Mouse (Mus musculus): ENCODE results near the gene Krtap4-1. TPM values are rescaled to one million over a fixed set of nuclear protein-coding genes. Genes with fewer than 3 reads are reported as not detected.

Gene Krtap4-1
- polyA plus RNA-seq, 1 experiment from 2014 or later = not detected

Other genes starting within 250 kb of the Krtap4-1 start
- gene Krt10, start 238.9 kb downstream of the Krtap4-1 start, polyA plus RNA-seq (2014; fragmentation: Nextera tagmentation; extraction: Ambion mirVana) = 76.8 and 167 TPM in 2 replicates
- 0.22 TPM in 1 of 2 replicates, not detected in the other for gene Krt12, start 206.0 kb downstream of the Krtap4-1 start, polyA plus RNA-seq (2014; fragmentation: Nextera tagmentation; extraction: Ambion mirVana)
- 0.33 TPM in 1 of 2 replicates, not detected in the other for gene Krt20, start 190.1 kb downstream of the Krtap4-1 start, polyA plus RNA-seq (2014; fragmentation: Nextera tagmentation; extraction: Ambion mirVana)
- 8.7 and 11.9 TPM in 2 replicates for gene Krt23, start 135.1 kb downstream of the Krtap4-1 start, polyA plus RNA-seq (2014; fragmentation: Nextera tagmentation; extraction: Ambion mirVana)
- gene Krt39, start 106.9 kb downstream of the Krtap4-1 start, polyA plus RNA-seq (2014; fragmentation: Nextera tagmentation; extraction: Ambion mirVana) = not detected in 2 replicates
- not detected in 2 replicates for gene Krt40, start 85.1 kb downstream of the Krtap4-1 start, polyA plus RNA-seq (2014; fragmentation: Nextera tagmentation; extraction: Ambion mirVana)
- gene Krtap3-3, start 77.4 kb downstream of the Krtap4-1 start, polyA plus RNA-seq (2014; fragmentation: Nextera tagmentation; extraction: Ambion mirVana) = 1.0 TPM in 1 of 2 replicates, not detected in the other
- not detected in 2 replicates for gene Krtap3-2, start 71.4 kb downstream of the Krtap4-1 start, polyA plus RNA-seq (2014; fragmentation: Nextera tagmentation; extraction: Ambion mirVana)
- not detected in 2 replicates for gene Gm11939, start 68.8 kb downstream of the Krtap4-1 start, polyA plus RNA-seq (2014; fragmentation: Nextera tagmentation; extraction: Ambion mirVana)
- 0.51 TPM in 1 of 2 replicates, not detected in the other for gene Krtap3-1, start 61.6 kb downstream of the Krtap4-1 start, polyA plus RNA-seq (2014; fragmentation: Nextera tagmentation; extraction: Ambion mirVana)
- not detected in 2 replicates for gene Krtap1-5, start 47.2 kb downstream of the Krtap4-1 start, polyA plus RNA-seq (2014; fragmentation: Nextera tagmentation; extraction: Ambion mirVana)
- not detected in 2 replicates for gene Krtap1-4, start 44.6 kb downstream of the Krtap4-1 start, polyA plus RNA-seq (2014; fragmentation: Nextera tagmentation; extraction: Ambion mirVana)
- gene Krtap1-3, start 36.9 kb downstream of the Krtap4-1 start, polyA plus RNA-seq (2014; fragmentation: Nextera tagmentation; extraction: Ambion mirVana) = 0.26 TPM in 1 of 2 replicates, not detected in the other
- gene Krtap9-3, start 30.1 kb downstream of the Krtap4-1 start, polyA plus RNA-seq (2014; fragmentation: Nextera tagmentation; extraction: Ambion mirVana) = not detected in 2 replicates
- not detected in 2 replicates for gene Gm11938, start 24.9 kb downstream of the Krtap4-1 start, polyA plus RNA-seq (2014; fragmentation: Nextera tagmentation; extraction: Ambion mirVana)
- gene Gm11937, start 18.0 kb downstream of the Krtap4-1 start, polyA plus RNA-seq (2014; fragmentation: Nextera tagmentation; extraction: Ambion mirVana) = not detected in 2 replicates
- gene Krtap2-4, start 13.4 kb downstream of the Krtap4-1 start, polyA plus RNA-seq (2014; fragmentation: Nextera tagmentation; extraction: Ambion mirVana) = 0.54 TPM in 1 of 2 replicates, not detected in the other
- not detected in 2 replicates for gene Gm11562, start 7.8 kb downstream of the Krtap4-1 start, polyA plus RNA-seq (2014; fragmentation: Nextera tagmentation; extraction: Ambion mirVana)
- gene Krtap4-2, start 6.8 kb upstream of the Krtap4-1 start, polyA plus RNA-seq (2014; fragmentation: Nextera tagmentation; extraction: Ambion mirVana) = not detected in 2 replicates
- 0.29 TPM in 1 of 2 replicates, not detected in the other for gene Krtap4-7, start 15.9 kb upstream of the Krtap4-1 start, polyA plus RNA-seq (2014; fragmentation: Nextera tagmentation; extraction: Ambion mirVana)
- not detected in 2 replicates for gene Gm11555, start 22.0 kb upstream of the Krtap4-1 start, polyA plus RNA-seq (2014; fragmentation: Nextera tagmentation; extraction: Ambion mirVana)
- 0.17 TPM in 1 of 2 replicates, not detected in the other for gene Gm11563, start 30.7 kb upstream of the Krtap4-1 start, polyA plus RNA-seq (2014; fragmentation: Nextera tagmentation; extraction: Ambion mirVana)
- gene Krtap4-6, start 37.7 kb upstream of the Krtap4-1 start, polyA plus RNA-seq (2014; fragmentation: Nextera tagmentation; extraction: Ambion mirVana) = not detected in 2 replicates
- not detected in 2 replicates for gene Gm14190, start 62.5 kb upstream of the Krtap4-1 start, polyA plus RNA-seq (2014; fragmentation: Nextera tagmentation; extraction: Ambion mirVana)
- gene Gm14180, start 106.1 kb upstream of the Krtap4-1 start, polyA plus RNA-seq (2014; fragmentation: Nextera tagmentation; extraction: Ambion mirVana) = not detected in 2 replicates
- gene Gm11595, start 144.7 kb upstream of the Krtap4-1 start, polyA plus RNA-seq (2014; fragmentation: Nextera tagmentation; extraction: Ambion mirVana) = not detected in 2 replicates
- not detected in 2 replicates for gene Krtap4-8, start 152.5 kb upstream of the Krtap4-1 start, polyA plus RNA-seq (2014; fragmentation: Nextera tagmentation; extraction: Ambion mirVana)
- not detected in 2 replicates for gene Krtap4-9, start 157.0 kb upstream of the Krtap4-1 start, polyA plus RNA-seq (2014; fragmentation: Nextera tagmentation; extraction: Ambion mirVana)
- gene Gm11596, start 165.2 kb upstream of the Krtap4-1 start, polyA plus RNA-seq (2014; fragmentation: Nextera tagmentation; extraction: Ambion mirVana) = not detected in 2 replicates
- gene Gm11569, start 170.7 kb upstream of the Krtap4-1 start, polyA plus RNA-seq (2014; fragmentation: Nextera tagmentation; extraction: Ambion mirVana) = not detected in 2 replicates
- gene Gm11554, start 176.2 kb upstream of the Krtap4-1 start, polyA plus RNA-seq (2014; fragmentation: Nextera tagmentation; extraction: Ambion mirVana) = not detected in 2 replicates
- gene Krtap4-13, start 181.7 kb upstream of the Krtap4-1 start, polyA plus RNA-seq (2014; fragmentation: Nextera tagmentation; extraction: Ambion mirVana) = not detected in 2 replicates
- not detected in 2 replicates for gene Gm11564, start 187.4 kb upstream of the Krtap4-1 start, polyA plus RNA-seq (2014; fragmentation: Nextera tagmentation; extraction: Ambion mirVana)
- not detected in 2 replicates for gene 2300003K06Rik, start 209.8 kb upstream of the Krtap4-1 start, polyA plus RNA-seq (2014; fragmentation: Nextera tagmentation; extraction: Ambion mirVana)
- gene Krtap4-16, start 223.4 kb upstream of the Krtap4-1 start, polyA plus RNA-seq (2014; fragmentation: Nextera tagmentation; extraction: Ambion mirVana) = not detected in 2 replicates
- not detected in 2 replicates for gene Gm11568, start 229.7 kb upstream of the Krtap4-1 start, polyA plus RNA-seq (2014; fragmentation: Nextera tagmentation; extraction: Ambion mirVana)
- gene Gm11559, start 236.2 kb upstream of the Krtap4-1 start, polyA plus RNA-seq (2014; fragmentation: Nextera tagmentation; extraction: Ambion mirVana) = not detected in 2 replicates
- gene Krtap9-1, start 245.2 kb upstream of the Krtap4-1 start, polyA plus RNA-seq (2014; fragmentation: Nextera tagmentation; extraction: Ambion mirVana) = not detected in 2 replicates